Mouse (Mus musculus) MEL (cell line): ENCODE data around the gene Olfr633. TPM values are rescaled to one million over a fixed set of nuclear protein-coding genes. Genes with fewer than 3 reads are reported as not detected.
A peak's percentile ranks its signal among the peaks of the same experiment; 100 is the strongest.
"Not testable (repeated sequence)": the region's sequence is repeated elsewhere in the genome, so short reads cannot be mapped to it uniquely, and the experiment has no call there.

Source experiments
- DNase-seq: peaks from one replicate; pipeline ENCODE4 v3.0.0; 2011; ENCODE audit warnings: low read depth, low spot score
- H3K27ac ChIP-seq: 2 replicates; pipeline ENCODE4 v1.5.1; 2012; ENCODE audit warnings: low read depth, mild to moderate bottlenecking, control low read depth, low read length, moderate library complexity; ENCODE audit not compliant: control insufficient read depth
- H3K27me3 ChIP-seq, 2 experiments: fragments of 150-350 bp in 1 of 2; sonication (generic) in 1 of 2; 2 replicates each; pipeline ENCODE4 v1.6.1; 2012; ENCODE audit warnings: low read length in 2 of 2, mild to moderate bottlenecking in 2 of 2, improper control_type of control experiment in 1 of 2, moderate library complexity in 1 of 2; ENCODE audit not compliant: insufficient read depth in 2 of 2, control insufficient read depth in 1 of 2
- H3K36me3 ChIP-seq, 2 experiments: 2 replicates each; pipeline ENCODE4 v1.6.1; 2012 to 2014; ENCODE audit warnings: low read length in 2 of 2, improper control_type of control experiment in 1 of 2, inconsistent platforms in 1 of 2, mild to moderate bottlenecking in 1 of 2; ENCODE audit not compliant: insufficient read depth in 2 of 2, control insufficient read depth in 1 of 2
- H3K4me1 ChIP-seq, 2 experiments: fragments of 150-350 bp in 1 of 2; sonication (generic) in 1 of 2; 2 replicates each; pipeline ENCODE4 v1.6.1; 2012; ENCODE audit warnings: low read length in 2 of 2, improper control_type of control experiment in 1 of 2, mild to moderate bottlenecking in 1 of 2; ENCODE audit not compliant: insufficient read depth in 2 of 2, control insufficient read depth in 1 of 2
- H3K4me3 ChIP-seq, 2 experiments: fragments of 150-350 bp in 1 of 2; sonication (generic) in 1 of 2; 2 replicates each; pipeline ENCODE4 v1.5.1; 2012; ENCODE audit warnings: low read depth in 2 of 2, low read length in 2 of 2, mild to moderate bottlenecking in 2 of 2, moderate library complexity in 2 of 2, control low read depth in 1 of 2, improper control_type of control experiment in 1 of 2; ENCODE audit not compliant: control insufficient read depth in 1 of 2, insufficient read depth in 1 of 2
- H3K79me2 ChIP-seq: 2 replicates; pipeline ENCODE4 v1.6.1; 2012; ENCODE audit warnings: mild to moderate bottlenecking, low read length, moderate library complexity; ENCODE audit not compliant: control insufficient read depth, poor library complexity, insufficient read depth
- H3K9ac ChIP-seq: 2 replicates; pipeline ENCODE4 v1.6.1; 2012; ENCODE audit warnings: low read depth, mild to moderate bottlenecking, control low read depth, low read length, moderate library complexity; ENCODE audit not compliant: control insufficient read depth, poor library complexity, severe bottlenecking
- H3K9me3 ChIP-seq: fragments of 150-350 bp; sonication (generic); replicated peaks from 2 replicates; pipeline ENCODE4 v1.6.1; 2012; ENCODE audit warnings: mild to moderate bottlenecking, low read length, improper control_type of control experiment, moderate library complexity; ENCODE audit not compliant: insufficient read depth
- CHD2 ChIP-seq: IDR thresholded peaks from 2 replicates; pipeline ENCODE4 v1.6.1; 2011; ENCODE audit warnings: low read length, improper control_type of control experiment
- CTCF ChIP-seq, 3 experiments: IDR thresholded peaks in 2 of 3; conservative IDR thresholded peaks in 1 of 3; 2 replicates each; pipeline ENCODE4 v1.5.1; 2011 to 2012; ENCODE audit warnings: low read length in 3 of 3, low read depth in 2 of 3, mild to moderate bottlenecking in 2 of 3, improper control_type of control experiment in 1 of 3, inconsistent platforms in 1 of 3, mixed read lengths in 1 of 3, moderate library complexity in 1 of 3; ENCODE audit not compliant: control insufficient read depth in 1 of 3, insufficient read depth in 1 of 3, poor library complexity in 1 of 3, severe bottlenecking in 1 of 3
- ELF1 ChIP-seq: IDR thresholded peaks from 2 replicates; pipeline ENCODE4 v1.6.1; 2014; ENCODE audit warnings: low read depth, mild to moderate bottlenecking, inconsistent platforms, low read length, improper control_type of control experiment, moderate library complexity
- GATA1 ChIP-seq: IDR thresholded peaks from 2 replicates; pipeline ENCODE4 v1.6.1; 2011; ENCODE audit warnings: low read depth, low read length, improper control_type of control experiment
- HCFC1 ChIP-seq: IDR thresholded peaks from 2 replicates; pipeline ENCODE4 v1.6.1; 2012; ENCODE audit warnings: low read depth, mild to moderate bottlenecking, inconsistent platforms, low read length, improper control_type of control experiment, moderate library complexity
- JUND ChIP-seq: IDR thresholded peaks from 2 replicates; pipeline ENCODE4 v1.6.1; 2011; ENCODE audit warnings: low read depth, mild to moderate bottlenecking, improper control_type of control experiment, low read length
- KAT2A ChIP-seq: conservative IDR thresholded peaks from 2 replicates; pipeline ENCODE4 v1.6.1; 2012; ENCODE audit warnings: low read depth, low read length, improper control_type of control experiment, inconsistent platforms
- MYB ChIP-seq: IDR thresholded peaks from 2 replicates; pipeline ENCODE4 v1.6.1; 2011; ENCODE audit warnings: mild to moderate bottlenecking, low read depth, low read length, improper control_type of control experiment
- MYC ChIP-seq: IDR thresholded peaks from 2 replicates; pipeline ENCODE4 v1.6.1; 2011; ENCODE audit warnings: low read depth, mild to moderate bottlenecking, low read length, improper control_type of control experiment, moderate library complexity
- NELFE ChIP-seq: IDR thresholded peaks from 2 replicates; pipeline ENCODE4 v1.6.1; 2011; ENCODE audit warnings: low read depth, low read length, improper control_type of control experiment
- NRF1 ChIP-seq: IDR thresholded peaks from 2 replicates; pipeline ENCODE4 v1.6.1; 2014; ENCODE audit warnings: low read depth, mild to moderate bottlenecking, inconsistent platforms, low read length, improper control_type of control experiment, moderate library complexity; ENCODE audit not compliant: poor library complexity, insufficient read depth, severe bottlenecking
- POLR2AphosphoS2 ChIP-seq: IDR thresholded peaks from 2 replicates; pipeline ENCODE4 v1.6.1; 2011; ENCODE audit warnings: low read length, improper control_type of control experiment
- POLR2AphosphoS5 ChIP-seq: IDR thresholded peaks from 2 replicates; pipeline ENCODE4 v1.6.1; 2012; ENCODE audit warnings: low read depth, borderline replicate concordance, mild to moderate bottlenecking, inconsistent platforms, low read length, moderate library complexity, mixed read lengths
- RAD21 ChIP-seq: IDR thresholded peaks from 2 replicates; pipeline ENCODE4 v1.6.1; 2011; ENCODE audit warnings: mild to moderate bottlenecking, low read depth, low read length, improper control_type of control experiment
- RCOR1 ChIP-seq: IDR thresholded peaks from 2 replicates; pipeline ENCODE4 v1.6.1; 2012; ENCODE audit warnings: low read depth, mild to moderate bottlenecking, inconsistent platforms, low read length, improper control_type of control experiment
- SMC3 ChIP-seq: IDR thresholded peaks from 2 replicates; pipeline ENCODE4 v1.6.1; 2011; ENCODE audit warnings: low read depth, low read length, improper control_type of control experiment
- TBP ChIP-seq: IDR thresholded peaks from 2 replicates; pipeline ENCODE4 v1.8.0; 2011; ENCODE audit warnings: low read depth, low read length, improper control_type of control experiment
- TCF12 ChIP-seq: IDR thresholded peaks from 2 replicates; pipeline ENCODE4 v1.6.1; 2014; ENCODE audit warnings: low read depth, mild to moderate bottlenecking, inconsistent platforms, low read length, improper control_type of control experiment, moderate library complexity
- UBTF ChIP-seq: IDR thresholded peaks from 2 replicates; pipeline ENCODE4 v1.6.1; 2012; ENCODE audit warnings: low read depth, mild to moderate bottlenecking, inconsistent platforms, low read length, improper control_type of control experiment, moderate library complexity, borderline replicate concordance; ENCODE audit not compliant: insufficient read depth
- USF1 ChIP-seq: IDR thresholded peaks from 2 replicates; pipeline ENCODE4 v1.6.1; 2014; ENCODE audit warnings: low read depth, mild to moderate bottlenecking, inconsistent platforms, low read length, improper control_type of control experiment, moderate library complexity
- ZC3H11A ChIP-seq: IDR thresholded peaks from 2 replicates; pipeline ENCODE4 v1.6.1; 2012; ENCODE audit warnings: low read depth, mild to moderate bottlenecking, inconsistent platforms, low read length, improper control_type of control experiment
- ZKSCAN1 ChIP-seq: IDR thresholded peaks from 2 replicates; pipeline ENCODE4 v1.6.1; 2012; ENCODE audit warnings: low read depth, mild to moderate bottlenecking, inconsistent platforms, low read length, improper control_type of control experiment, moderate library complexity
- ZMIZ1 ChIP-seq: IDR thresholded peaks from 2 replicates; pipeline ENCODE4 v1.6.1; 2012; ENCODE audit warnings: low read depth, mild to moderate bottlenecking, inconsistent platforms, low read length, improper control_type of control experiment, moderate library complexity
- ZNF384 ChIP-seq: IDR thresholded peaks from 2 replicates; pipeline ENCODE4 v1.6.1; 2012; ENCODE audit warnings: low read depth, mild to moderate bottlenecking, inconsistent platforms, low read length, improper control_type of control experiment
- polyA plus RNA-seq, 2 experiments: library from polyadenylated mRNA; stranded (reverse) in 1 of 2; unstranded in 1 of 2; fragments of >175 nt in 1 of 2; fragments of >200 nt in 1 of 2; gene quantifications; 2 replicates each; pipeline versions ENCODE4 v1.2.1 to v1.2.4; 2012; ENCODE audit warnings: low replicate concordance in 2 of 2, low read depth in 1 of 2; ENCODE audit not compliant: insufficient read length in 2 of 2, insufficient read depth in 1 of 2, missing spikeins in 1 of 2
- total RNA-seq: library from RNA; depleted of rRNA; stranded (reverse); fragments of 300-350 nt; gene quantifications from 2 replicates; pipeline ENCODE4 v1.2.3, GENCODE M21; 2012

The Olfr633 gene
- total and polyA plus RNA-seq, 3 experiments, result not detected

GRCm38 (mm10) chr7:103934264-103934663 lies 10.0 kb upstream of the Olfr633 start, which contains the start of gene Olfr632:
Olfr632 (plus strand) TSS chr7:103934347.
- Histone ChIP-seq H3K27me3 (peaks cover 0 to 2% of the 10 kb centered on the region in 2 experiments; a peak in 2 of 4 replicates), H3K27ac (no peak within 1 kb of the TSS), H3K4me3 (no peak within 1 kb of the TSS), H3K4me1 (no peaks in the 10 kb centered on the region), H3K9ac (no peak within 1 kb of the TSS), H3K9me3 (no peaks in the 10 kb centered on the region), H3K79me2 (no peaks in the 10 kb centered on the region), H3K36me3 (no peaks in the 10 kb centered on the region)
- no peak for DNase-seq
- TF ChIP-seq ZKSCAN1 (no peak), ZNF384 (no peak), JUND (no peak), POLR2AphosphoS2 (no peak), TBP (no peak), NRF1 (no peak), UBTF (no peak), ELF1 (no peak), MYC (no peak), GATA1 (no peak), POLR2AphosphoS5 (no peak), HCFC1 (no peak), CTCF (IDR thresholded peaks at IDR 0.05 in 2 of 3, conservative IDR thresholded peaks at IDR 0.05 in 1 of 3; ENCODE audit: control insufficient read depth in 1 of 3, insufficient read depth in 1 of 3, low read depth in 2 of 3, low read length in 3 of 3, poor library complexity in 1 of 3, severe bottlenecking in 1 of 3) (no peak), MYB (no peak), TCF12 (no peak)

GRCm38 (mm10) chr7:103942730-103943129 lies 1.5 kb upstream of the Olfr633 start:
- peak; percentile 75 for DNase-seq
- no peaks in the 10 kb centered on the region for H3K4me1 ChIP-seq
- TF ChIP-seq NELFE, result no peak
- TF ChIP-seq SMC3, result peak; percentile 96
- no peak for TF ChIP-seq USF1
- no peak for TF ChIP-seq KAT2A
- no peak for TF ChIP-seq ZMIZ1
- no peak for TF ChIP-seq CHD2
- TF ChIP-seq GATA1, result no peak
- no peak for TF ChIP-seq MYC
- peak; percentile 92 for TF ChIP-seq RAD21
- no peak for TF ChIP-seq ZNF384
- TF ChIP-seq MYB, result no peak
- TF ChIP-seq TBP, result no peak
- peak; percentile 82 to 88 (median 87) for TF ChIP-seq CTCF (IDR thresholded peaks at IDR 0.05 in 2 of 3, conservative IDR thresholded peaks at IDR 0.05 in 1 of 3; ENCODE audit: control insufficient read depth in 1 of 3, insufficient read depth in 1 of 3, low read depth in 2 of 3, low read length in 3 of 3, poor library complexity in 1 of 3, severe bottlenecking in 1 of 3)
- TF ChIP-seq RCOR1, result no peak
- peak; percentile 82 for TF ChIP-seq ZC3H11A
- TF ChIP-seq HCFC1, result no peak
- no peak for TF ChIP-seq POLR2AphosphoS2
- no peaks in the 10 kb centered on the region for H3K79me2 ChIP-seq
- no peaks in the 10 kb centered on the region for H3K9me3 ChIP-seq
- H3K4me3 ChIP-seq, result no peak overlapping the region
- no peak overlapping the region for H3K27ac ChIP-seq
- H3K36me3 ChIP-seq, result no peaks in the 10 kb centered on the region
- H3K9ac ChIP-seq, result no peak overlapping the region
- no peaks in the 10 kb centered on the region for H3K27me3 ChIP-seq

GRCm38 (mm10) chr7:103966873-103967272 lies 22.6 kb downstream of the Olfr633 start:
- not testable (repeated sequence) for H3K27ac ChIP-seq, H3K79me2 ChIP-seq, DNase-seq, H3K4me3 ChIP-seq, H3K9me3 ChIP-seq, H3K27me3 ChIP-seq, H3K9ac ChIP-seq, H3K36me3 ChIP-seq, H3K4me1 ChIP-seq
